Mouse (Mus musculus): ENCODE results near the gene Enah.

GRCm38 (mm10) chr1:181984811-181985210, 35.0 kb downstream of the Enah start:
- TF ChIP-seq GATA1 (IDR thresholded peaks at IDR 0.05; ENCODE audit: low read length) (no peak), TAL1 (IDR thresholded peaks at IDR 0.05; ENCODE audit: low read length) (no peak)

Data from erythroblast, embryonic 14.5 days (primary cell).